Mouse (Mus musculus): ENCODE data around the gene Ceacam2.
"Not testable (repeated sequence)": the region's sequence is repeated elsewhere in the genome, so short reads cannot be mapped to it uniquely, and the experiment has no call there.

The Ceacam2 gene

DNA sequence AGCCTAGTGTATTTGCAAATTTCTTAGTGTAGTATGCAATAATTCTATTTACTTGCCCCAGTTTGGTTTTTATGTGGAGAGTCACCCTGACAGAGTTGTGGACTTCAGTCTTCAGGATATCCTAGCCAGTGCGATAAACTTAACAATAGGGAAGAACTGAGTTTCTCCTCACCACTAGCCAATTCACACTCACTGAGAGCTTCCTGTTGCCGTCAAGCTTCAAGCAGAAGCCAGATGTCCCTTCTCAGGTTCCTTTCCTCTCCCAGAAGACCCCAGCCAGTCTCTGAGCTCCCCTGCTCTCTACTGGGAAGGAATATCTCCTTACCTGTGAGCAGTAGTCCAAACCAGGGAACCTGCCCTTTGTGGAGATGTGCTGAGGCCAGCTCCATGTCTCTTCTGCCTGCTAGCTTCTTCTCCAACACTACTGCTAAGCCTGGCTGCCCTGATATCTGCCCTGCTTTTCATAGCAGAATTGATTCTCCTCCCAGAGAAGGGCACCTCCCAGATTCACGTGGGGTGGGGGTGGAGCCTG, at the start of gene Ceacam2:
Gene Ceacam2, minus strand, starts transcription at position 482 of the 532 bp plus-strand sequence.
- not testable (repeated sequence) for DNase-seq (ENCODE audit: low read depth)

DNA sequence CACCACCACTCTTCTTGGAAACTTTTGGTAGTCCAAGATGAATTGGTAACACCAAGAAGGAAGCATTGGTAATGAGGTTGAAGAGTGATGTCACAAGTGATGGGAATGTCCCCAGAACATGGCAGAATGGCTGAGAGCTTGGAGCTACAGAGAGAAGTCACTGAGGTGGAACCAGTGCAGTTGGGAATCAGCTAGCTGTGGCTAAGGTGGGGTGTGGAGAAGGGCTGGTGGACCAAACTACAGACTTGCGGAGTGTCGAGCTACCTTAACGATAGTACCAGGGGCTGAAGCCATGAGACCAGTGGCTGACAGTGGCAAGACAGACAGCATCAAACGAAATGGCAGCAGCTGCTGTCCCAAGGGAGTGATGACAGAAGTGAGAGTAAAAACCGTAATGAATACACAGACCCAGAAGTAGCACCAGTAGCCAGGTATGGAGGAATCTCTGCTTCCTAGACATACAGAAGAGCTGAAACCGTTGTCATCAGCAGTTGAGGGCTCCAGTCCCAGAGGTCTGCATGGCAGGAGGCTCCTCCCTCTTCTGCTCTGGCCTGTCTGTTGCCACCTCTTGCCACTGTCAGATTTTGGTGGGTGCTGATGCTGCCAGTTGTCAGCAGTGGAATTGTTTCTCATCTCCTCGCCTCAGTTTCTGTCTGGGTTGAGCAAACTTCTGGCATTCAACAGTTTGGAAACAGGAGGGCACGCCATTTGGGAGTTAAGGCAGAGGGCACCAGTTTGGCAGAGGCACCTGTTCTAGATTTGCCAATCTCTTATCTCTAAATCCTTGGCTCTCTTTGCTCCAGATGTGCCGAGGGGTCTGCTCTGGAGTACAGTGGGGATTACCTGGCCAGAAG, 45.9 kb upstream of the Ceacam2 start:
- DNase-seq (ENCODE audit: low read depth): no peak

GRCm38 (mm10) chr7:25584651-25585050, 45.0 kb upstream of the Ceacam2 start:
- DNase-seq (ENCODE audit: low read depth): no peak

DNA sequence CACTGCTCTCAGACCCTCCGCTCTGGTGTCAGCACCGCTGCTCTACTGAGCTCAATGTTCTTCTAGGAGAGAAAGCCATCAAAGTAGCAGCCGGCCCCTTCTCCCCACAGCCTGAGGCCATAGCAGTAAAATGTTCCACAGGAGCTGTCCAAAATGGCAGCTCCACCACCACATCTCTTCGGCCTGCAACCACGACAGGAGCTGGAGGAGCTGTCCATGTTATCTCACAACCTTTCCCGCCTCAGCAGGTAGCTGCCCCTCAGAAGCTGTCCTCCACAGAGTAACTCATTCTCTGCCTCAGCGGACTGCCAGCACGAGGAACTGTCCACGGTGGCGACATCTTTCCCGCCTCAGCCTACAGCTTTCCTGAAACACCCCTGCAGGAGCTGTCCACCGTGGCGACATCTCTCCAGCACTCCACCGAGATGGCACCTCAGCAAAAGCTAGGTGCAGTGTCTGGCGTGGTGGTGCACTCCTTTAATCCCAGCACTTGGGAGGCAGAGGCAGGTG, 42.7 kb upstream of the Ceacam2 start:
- DNase-seq (ENCODE audit: low read depth): no peak

DNA sequence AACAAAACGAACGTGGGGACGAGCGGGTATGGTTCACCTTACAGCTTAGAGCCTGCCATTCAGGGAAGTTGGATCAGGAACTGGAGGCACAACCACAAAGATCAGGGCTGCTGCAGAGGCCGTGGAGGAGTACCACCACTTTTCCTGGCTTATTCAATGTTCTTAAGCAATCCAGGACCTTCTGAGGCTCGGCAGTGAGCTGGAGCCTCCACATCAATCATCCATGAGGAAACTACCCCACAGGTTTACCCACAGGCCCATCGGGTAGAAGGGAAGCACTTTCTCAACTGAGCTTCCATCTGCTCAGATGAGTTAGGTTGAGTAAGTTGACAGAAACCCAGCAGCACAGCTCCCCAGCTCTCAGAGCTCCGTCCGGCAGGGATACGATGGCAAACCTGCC, 39.8 kb upstream of the Ceacam2 start:
- DNase-seq (ENCODE audit: low read depth): no peak

- DNase-seq (ENCODE audit: low read depth): not testable (repeated sequence)
Measured at GRCm38 (mm10) chr7:25576793-25577437, 37.3 kb upstream of the Ceacam2 start.

DNA sequence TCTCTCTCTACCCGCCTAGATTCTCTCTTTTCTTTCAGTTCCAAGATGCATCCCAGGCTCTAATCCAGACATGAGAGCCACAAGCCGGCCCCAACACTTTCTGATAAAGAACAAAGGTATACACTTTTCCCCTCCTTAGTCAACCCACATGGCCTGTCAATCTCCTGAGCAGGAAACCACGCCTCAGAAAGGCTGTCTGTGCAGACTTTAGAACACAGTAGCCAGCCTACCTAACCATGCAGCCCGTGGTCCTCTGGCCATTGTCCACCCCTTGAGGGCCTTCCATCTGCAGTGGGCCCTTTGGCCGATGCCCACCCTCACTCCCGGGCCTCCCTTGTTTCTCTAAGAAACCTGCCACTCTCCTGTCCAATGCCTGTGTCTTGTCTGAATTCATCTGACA, 36.7 kb upstream of the Ceacam2 start:
- DNase-seq (ENCODE audit: low read depth): not testable (repeated sequence)

- DNase-seq (ENCODE audit: low read depth): no peak
Measured at GRCm38 (mm10) chr7:25575870-25576269, 36.2 kb upstream of the Ceacam2 start.

- DNase-seq (ENCODE audit: low read depth): no peak
Measured at GRCm38 (mm10) chr7:25575105-25575504, 35.4 kb upstream of the Ceacam2 start.

- not testable (repeated sequence) for DNase-seq (ENCODE audit: low read depth)
Measured at GRCm38 (mm10) chr7:25573806-25574205, 34.1 kb upstream of the Ceacam2 start.

GRCm38 (mm10) chr7:25568721-25569120, 29.1 kb upstream of the Ceacam2 start:
- no peak for DNase-seq (ENCODE audit: low read depth)

- not testable (repeated sequence) for DNase-seq (ENCODE audit: low read depth)
Measured at GRCm38 (mm10) chr7:25541464-25541863, 1.8 kb upstream of the Ceacam2 start.

DNA sequence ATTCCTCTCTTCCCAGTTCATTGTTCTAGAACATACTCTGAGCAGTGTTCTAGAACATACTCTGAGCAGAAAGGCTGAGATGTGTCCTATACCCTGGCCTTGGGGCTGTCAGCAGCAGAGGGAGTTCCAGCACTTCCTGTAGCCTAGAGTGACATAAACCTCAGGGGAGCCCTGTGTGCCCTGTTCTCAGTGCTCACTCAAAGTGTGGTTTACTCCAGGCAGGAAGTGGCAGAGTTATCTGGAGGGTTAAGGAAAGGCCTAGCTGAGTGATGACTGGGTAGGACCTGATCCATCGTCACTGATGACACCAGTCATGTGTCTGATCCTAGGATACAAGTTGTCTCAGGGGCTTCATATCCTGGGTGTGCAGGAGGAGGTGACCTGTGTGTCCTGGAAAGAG, 297 bp upstream of the Ceacam2 start:
- DNase-seq (ENCODE audit: low read depth): not testable (repeated sequence)

- DNase-seq (ENCODE audit: low read depth): no peak
Measured at GRCm38 (mm10) chr7:25530837-25531236, 8.8 kb downstream of the Ceacam2 start.

DNA sequence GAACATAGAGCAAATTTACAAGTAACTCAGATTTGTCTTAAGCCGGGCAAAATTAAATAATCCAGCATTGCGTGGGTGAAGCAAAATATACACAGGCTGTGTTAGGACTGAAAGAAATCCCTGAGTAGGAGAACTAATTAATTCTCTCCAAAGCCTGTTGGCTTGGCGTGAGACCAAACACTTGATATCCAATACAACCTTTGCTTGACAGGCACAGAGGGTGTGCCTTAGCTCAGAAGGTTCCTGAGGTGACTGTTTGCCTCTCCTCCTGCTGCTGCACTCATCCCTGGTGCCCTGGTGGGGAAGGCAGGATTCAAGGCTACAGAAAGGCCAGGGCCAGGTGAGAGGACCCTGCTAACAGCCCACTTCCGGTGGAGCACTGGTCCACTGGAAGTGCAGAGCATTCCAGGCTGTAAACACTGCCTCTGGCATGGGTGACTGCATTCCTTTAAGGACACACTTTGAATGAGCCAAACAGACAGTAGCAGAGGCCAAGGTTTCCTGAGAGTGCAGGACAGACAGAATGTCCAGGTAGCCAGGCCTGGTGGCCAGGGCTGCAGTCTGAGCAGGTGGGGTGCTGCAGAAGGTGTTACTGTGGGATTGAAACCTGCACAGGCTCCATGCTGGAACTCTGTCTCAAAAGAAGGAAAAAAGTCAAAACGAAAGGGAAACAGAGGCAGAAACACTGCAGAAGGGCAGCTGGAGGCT, 23.4 kb downstream of the Ceacam2 start:
- not testable (repeated sequence) for DNase-seq (ENCODE audit: low read depth)

GRCm38 (mm10) chr7:25515667-25516066, 24.0 kb downstream of the Ceacam2 start:
- DNase-seq (ENCODE audit: low read depth): not testable (repeated sequence)

DNA sequence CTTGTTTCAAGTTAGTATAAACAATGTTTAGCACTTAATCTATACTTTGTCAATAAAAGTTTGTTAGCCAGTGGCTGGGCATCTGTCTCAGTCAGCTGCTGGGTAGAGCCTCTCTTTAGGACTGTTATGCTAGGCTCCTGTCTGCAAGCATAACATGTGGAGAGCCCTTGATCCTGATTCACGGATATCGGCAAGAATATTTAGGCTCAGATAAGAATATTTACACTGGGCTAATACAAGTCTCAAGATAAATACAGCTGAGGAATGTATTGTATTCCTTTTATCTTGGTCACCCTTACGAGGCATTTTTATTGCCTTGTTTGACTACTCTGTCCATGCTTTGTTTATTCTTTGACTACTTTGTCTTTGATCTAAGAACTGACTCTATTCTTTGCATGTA, 29.7 kb downstream of the Ceacam2 start:
- no peak for DNase-seq (ENCODE audit: low read depth)

DNA sequence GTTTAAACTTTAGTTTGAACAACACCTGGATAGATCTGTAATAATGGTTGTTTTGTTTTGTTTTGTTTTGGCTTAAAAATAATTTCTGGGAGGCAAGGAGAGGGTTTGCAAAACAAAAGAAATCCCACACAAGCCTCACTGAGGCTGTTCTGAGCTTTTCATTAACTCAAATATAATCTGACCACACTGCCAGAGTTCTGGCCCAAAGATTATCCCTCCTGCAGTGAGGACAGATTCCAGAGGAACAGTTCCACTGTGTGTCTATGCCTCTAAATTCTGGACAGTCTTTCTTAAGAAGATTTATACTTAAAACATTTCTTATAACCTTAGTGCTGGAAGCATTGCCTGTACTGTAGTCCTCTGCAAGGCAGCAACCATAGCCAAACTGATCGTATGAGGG, 45.0 kb downstream of the Ceacam2 start:
- no peak for DNase-seq (ENCODE audit: low read depth)

DNA sequence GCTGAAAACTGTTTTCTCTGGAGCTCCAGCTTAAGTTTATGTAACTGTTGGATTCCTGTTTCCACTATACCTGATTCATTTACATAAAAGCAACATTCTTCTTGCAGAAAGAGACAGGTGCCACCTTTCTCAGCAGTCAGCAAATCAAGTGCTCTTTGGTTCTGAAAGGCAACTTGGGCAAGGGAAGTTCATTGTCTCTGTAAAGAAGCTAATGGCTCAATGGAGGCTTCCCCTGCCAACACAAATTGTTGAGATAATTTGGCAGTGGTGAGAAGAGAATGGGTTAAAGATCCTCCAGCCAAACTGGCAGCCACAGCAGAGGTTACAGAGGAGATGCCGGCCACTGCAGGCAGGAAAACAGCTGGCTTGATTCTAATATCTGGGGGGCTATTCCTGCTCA, 49.0 kb downstream of the Ceacam2 start:
- DNase-seq (ENCODE audit: low read depth): not testable (repeated sequence)

DNA sequence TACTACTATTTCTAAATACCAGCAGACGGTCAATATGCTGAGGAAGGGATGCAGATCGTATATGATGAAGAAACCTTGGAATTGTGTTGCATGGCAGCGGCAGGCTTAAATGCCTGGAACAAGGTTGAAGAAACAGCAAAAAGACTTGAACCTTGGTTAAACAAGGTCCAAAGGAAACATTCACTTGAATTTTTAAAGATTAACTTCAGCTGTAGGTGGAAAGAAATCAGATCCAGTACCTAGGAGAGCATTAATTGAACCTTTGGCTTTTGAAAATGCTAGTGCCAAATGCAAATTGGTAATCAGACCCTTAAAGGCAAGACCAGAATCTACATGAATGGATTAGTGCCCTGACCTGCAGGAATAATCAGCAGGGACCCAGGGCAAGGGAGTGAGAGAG, 50.3 kb downstream of the Ceacam2 start:
- DNase-seq (ENCODE audit: low read depth): not testable (repeated sequence)

DNA sequence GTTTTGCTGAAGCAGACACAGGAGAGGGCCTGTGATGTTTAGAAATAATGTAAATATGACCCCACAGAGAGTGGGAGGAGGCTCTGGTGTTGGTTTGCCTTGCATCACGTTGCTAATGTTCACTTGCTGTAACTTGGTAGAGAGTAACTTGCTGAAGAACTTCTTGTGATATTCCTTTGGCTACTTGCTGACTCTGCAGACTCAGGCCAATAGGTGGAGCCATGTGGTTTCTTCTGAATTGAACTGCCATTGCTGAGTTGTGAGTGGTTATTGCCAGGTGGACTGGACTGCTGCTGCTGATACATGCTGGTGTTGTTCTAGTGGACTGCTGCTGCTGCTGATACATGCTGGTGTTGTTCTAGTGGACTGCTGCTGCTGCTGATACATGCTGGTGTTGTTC, 53.5 kb downstream of the Ceacam2 start:
- no peak for DNase-seq (ENCODE audit: low read depth)

GRCm38 (mm10) chr7:25485061-25485460, 54.6 kb downstream of the Ceacam2 start:
- DNase-seq (ENCODE audit: low read depth): no peak
